Mouse (Mus musculus): ENCODE data around the gene 1810009J06Rik. TPM values are rescaled to one million over a fixed set of nuclear protein-coding genes. Genes with fewer than 3 reads are reported as not detected.
A peak's percentile ranks its signal among the peaks of the same experiment; 100 is the strongest.
"Not testable (repeated sequence)": the region's sequence is repeated elsewhere in the genome, so short reads cannot be mapped to it uniquely, and the experiment has no call there.

The 1810009J06Rik gene
- polyA plus RNA-seq (2015; fragmentation: Nextera tagmentation; extraction: Ambion mirVana) = 2.3 and 2.5 TPM in 2 replicates

- H3K27ac ChIP-seq (ENCODE audit: low read depth, low read length); ATAC-seq; H3K9me3 ChIP-seq (ENCODE audit: control insufficient read depth); H3K4me1 ChIP-seq (replicated peaks; ENCODE audit: control insufficient read depth, insufficient read depth, low read length); H3K4me2 ChIP-seq (replicated peaks; ENCODE audit: low read depth); H3K4me3 ChIP-seq (ENCODE audit: low read depth, low read length); H3K27me3 ChIP-seq (replicated peaks; ENCODE audit: control insufficient read depth, insufficient read depth, low read length); H3K9ac ChIP-seq (ENCODE audit: low read depth, low read length); H3K36me3 ChIP-seq (ENCODE audit: control insufficient read depth, insufficient read depth): not testable (repeated sequence)
- WGBS = 89% methylated on average over 2 of the region's 2 CpGs
These were observed at the start of gene 1810009J06Rik for GRCm38 (mm10) chr6:40964454-40964853. TSS of gene 1810009J06Rik (plus strand) at chr6:40964754.

GRCm38 (mm10) chr6:40919954-40920353, 44.6 kb upstream of the 1810009J06Rik start:
- Histone ChIP-seq H3K4me2 (replicated peaks; ENCODE audit: low read depth) (no peak overlapping the region), H3K36me3 (ENCODE audit: control insufficient read depth, insufficient read depth) (no peaks in the 10 kb centered on the region), H3K27ac (ENCODE audit: low read depth, low read length) (no peak overlapping the region), H3K4me3 (ENCODE audit: low read depth, low read length) (no peak overlapping the region), H3K4me1 (replicated peaks; ENCODE audit: control insufficient read depth, insufficient read depth, low read length) (no peaks in the 10 kb centered on the region), H3K27me3 (replicated peaks; ENCODE audit: control insufficient read depth, insufficient read depth, low read length) (no peaks in the 10 kb centered on the region), H3K9me3 (ENCODE audit: control insufficient read depth) (no peaks in the 10 kb centered on the region), H3K9ac (ENCODE audit: low read depth, low read length) (no peak overlapping the region)
- ATAC-seq = no peak
- WGBS = 79% methylated on average over 4 of the region's 4 CpGs
- TF ChIP-seq CTCF (IDR thresholded peaks at IDR 0.05; ENCODE audit: low read depth) = no peak

- no peaks in the 10 kb centered on the region for H3K4me1 ChIP-seq (replicated peaks; ENCODE audit: control insufficient read depth, insufficient read depth, low read length)
- no peak for TF ChIP-seq CTCF (IDR thresholded peaks at IDR 0.05; ENCODE audit: low read depth)
- no peaks in the 10 kb centered on the region for H3K36me3 ChIP-seq (ENCODE audit: control insufficient read depth, insufficient read depth)
- ATAC-seq = no peak
- H3K27ac ChIP-seq (ENCODE audit: low read depth, low read length) = no peak within 1 kb of the TSS
- no peak within 1 kb of the TSS for H3K4me2 ChIP-seq (replicated peaks; ENCODE audit: low read depth)
- H3K27me3 ChIP-seq (replicated peaks; ENCODE audit: control insufficient read depth, insufficient read depth, low read length) = no peaks in the 10 kb centered on the region
- H3K9ac ChIP-seq (ENCODE audit: low read depth, low read length) = no peak within 1 kb of the TSS
- WGBS = 92% methylated on average over 10 of the region's 10 CpGs
- H3K9me3 ChIP-seq (ENCODE audit: control insufficient read depth) = no peaks in the 10 kb centered on the region
- no peak within 1 kb of the TSS for H3K4me3 ChIP-seq (ENCODE audit: low read depth, low read length)
These were observed 24.1 kb upstream of the 1810009J06Rik start, which contains the start of gene 1700074P13Rik for GRCm38 (mm10) chr6:40940457-40940856. TSS of gene 1700074P13Rik (minus strand) at chr6:40940557.

GRCm38 (mm10) chr6:40951770-40952169, 12.8 kb upstream of the 1810009J06Rik start, which contains the start of gene Gm4744:
TSS of gene Gm4744 (minus strand) at chr6:40951870.
- Histone ChIP-seq H3K27me3 (replicated peaks; ENCODE audit: control insufficient read depth, insufficient read depth, low read length) (no peaks in the 10 kb centered on the region), H3K9ac (ENCODE audit: low read depth, low read length) (no peak within 1 kb of the TSS), H3K4me1 (replicated peaks; ENCODE audit: control insufficient read depth, insufficient read depth, low read length) (no peaks in the 10 kb centered on the region), H3K4me3 (ENCODE audit: low read depth, low read length) (no peak within 1 kb of the TSS), H3K9me3 (ENCODE audit: control insufficient read depth) (no peaks in the 10 kb centered on the region), H3K4me2 (replicated peaks; ENCODE audit: low read depth) (no peak within 1 kb of the TSS), H3K36me3 (ENCODE audit: control insufficient read depth, insufficient read depth) (no peaks in the 10 kb centered on the region), H3K27ac (ENCODE audit: low read depth, low read length) (no peak within 1 kb of the TSS)
- TF ChIP-seq CTCF (IDR thresholded peaks at IDR 0.05; ENCODE audit: low read depth) = no peak
- ATAC-seq = no peak

- no peaks in the 10 kb centered on the region for H3K36me3 ChIP-seq (ENCODE audit: control insufficient read depth, insufficient read depth)
- H3K27ac ChIP-seq (ENCODE audit: low read depth, low read length) = no peak overlapping the region
- no peaks in the 10 kb centered on the region for H3K9me3 ChIP-seq (ENCODE audit: control insufficient read depth)
- no peak overlapping the region for H3K9ac ChIP-seq (ENCODE audit: low read depth, low read length)
- H3K4me2 ChIP-seq (replicated peaks; ENCODE audit: low read depth) = peak overlapping the region; percentile 33; the same call in 1 of the 2 replicates
- H3K4me1 ChIP-seq (replicated peaks; ENCODE audit: control insufficient read depth, insufficient read depth, low read length) = no peaks in the 10 kb centered on the region
- 41% methylated on average over 2 of the region's 2 CpGs for WGBS
- peak; percentile 57; the same call in 1 of the 2 replicates for ATAC-seq
- no peak overlapping the region for H3K4me3 ChIP-seq (ENCODE audit: low read depth, low read length)
- TF ChIP-seq CTCF (IDR thresholded peaks at IDR 0.05; ENCODE audit: low read depth) = no peak
- no peaks in the 10 kb centered on the region for H3K27me3 ChIP-seq (replicated peaks; ENCODE audit: control insufficient read depth, insufficient read depth, low read length)
These were observed 10.8 kb upstream of the 1810009J06Rik start for GRCm38 (mm10) chr6:40953716-40954115.

- not testable (repeated sequence) for H3K4me2 ChIP-seq (replicated peaks; ENCODE audit: low read depth)
These were observed 34.8 kb downstream of the 1810009J06Rik start, which contains the start of gene Gm2663 for GRCm38 (mm10) chr6:40999379-40999778. TSS of gene Gm2663 (minus strand) at chr6:40999479.

GRCm38 (mm10) chr6:41015065-41015464, 50.5 kb downstream of the 1810009J06Rik start:
- no peaks in the 10 kb centered on the region for H3K9me3 ChIP-seq (ENCODE audit: control insufficient read depth)
- no peak overlapping the region for H3K4me2 ChIP-seq (replicated peaks; ENCODE audit: low read depth)
- H3K9ac ChIP-seq (ENCODE audit: low read depth, low read length) = no peak overlapping the region
- 74% methylated on average over 4 of the region's 4 CpGs for WGBS
- H3K36me3 ChIP-seq (ENCODE audit: control insufficient read depth, insufficient read depth) = no peaks in the 10 kb centered on the region
- H3K27me3 ChIP-seq (replicated peaks; ENCODE audit: control insufficient read depth, insufficient read depth, low read length) = no peaks in the 10 kb centered on the region
- ATAC-seq = no peak
- H3K4me3 ChIP-seq (ENCODE audit: low read depth, low read length) = no peak overlapping the region
- no peaks in the 10 kb centered on the region for H3K4me1 ChIP-seq (replicated peaks; ENCODE audit: control insufficient read depth, insufficient read depth, low read length)
- H3K27ac ChIP-seq (ENCODE audit: low read depth, low read length) = no peak overlapping the region
- TF ChIP-seq CTCF (IDR thresholded peaks at IDR 0.05; ENCODE audit: low read depth) = peak; percentile 36

More at GRCm38 (mm10) chr6:40999379-40999778, 34.8 kb downstream of the 1810009J06Rik start, which contains the start of gene Gm2663:
- H3K4me1 ChIP-seq (replicated peaks; ENCODE audit: control insufficient read depth, insufficient read depth, low read length); H3K9me3 ChIP-seq (ENCODE audit: control insufficient read depth); ATAC-seq; H3K27me3 ChIP-seq (replicated peaks; ENCODE audit: control insufficient read depth, insufficient read depth, low read length); H3K27ac ChIP-seq (ENCODE audit: low read depth, low read length); H3K36me3 ChIP-seq (ENCODE audit: control insufficient read depth, insufficient read depth); H3K4me3 ChIP-seq (ENCODE audit: low read depth, low read length); H3K9ac ChIP-seq (ENCODE audit: low read depth, low read length): not testable (repeated sequence)

Other genes starting within 250 kb of the 1810009J06Rik start
- not detected in 2 replicates for gene Moxd2, start 77.3 kb upstream of the 1810009J06Rik start, polyA plus RNA-seq (2015; fragmentation: Nextera tagmentation; extraction: Ambion mirVana)
- not detected in 2 replicates for gene Prss58, start 64.4 kb upstream of the 1810009J06Rik start, polyA plus RNA-seq (2015; fragmentation: Nextera tagmentation; extraction: Ambion mirVana)
- gene 1700074P13Rik, start 24.2 kb upstream of the 1810009J06Rik start, polyA plus RNA-seq (2015; fragmentation: Nextera tagmentation; extraction: Ambion mirVana) = not detected in 2 replicates
- 0.20 and 0.26 TPM in 2 replicates for gene Gm4744, start 12.9 kb upstream of the 1810009J06Rik start, polyA plus RNA-seq (2015; fragmentation: Nextera tagmentation; extraction: Ambion mirVana)
- gene Gm2663, start 34.7 kb downstream of the 1810009J06Rik start, polyA plus RNA-seq (2015; fragmentation: Nextera tagmentation; extraction: Ambion mirVana) = 0.93 and 2.5 TPM in 2 replicates
- 2.2 and 5.2 TPM in 2 replicates for gene 2210010C04Rik, start 70.8 kb downstream of the 1810009J06Rik start, polyA plus RNA-seq (2015; fragmentation: Nextera tagmentation; extraction: Ambion mirVana)